20 mouse cellular contexts compared by ENCODE assay signal in genomic region chr17:28261795-28262194, GRCm38 (mm10). TPM values are rescaled to one million over a fixed set of nuclear protein-coding genes. Genes with fewer than 3 reads are reported as not detected.
DNase-seq lines count a peak whose midpoint lies in the region; ATAC-seq and TF ChIP-seq lines count a peak whose summit lies in the region.
"Had no signal": no experiment of that assay in that cellular context is flagged by ENCODE, and none has a peak within 500 bp of the region (broad histone marks: within the 10 kb centered on the region; RNA-seq: fewer than 3 reads in every experiment).

No protein-coding gene starts in this region.

- no peak overlapping the region for H3K4me2 ChIP-seq in heart, embryonic 11.5 days
- no peak overlapping the region for H3K4me2 ChIP-seq in liver, embryonic 14.5 days (ENCODE audit: low read depth)
- no peak overlapping the region for H3K4me2 ChIP-seq in forebrain, postnatal 0 days (ENCODE audit: low read depth)
- H3K4me2 ChIP-seq: forebrain, embryonic 13.5 days; limb, embryonic 13.5 days; lung, embryonic 14.5 days; midbrain, embryonic 12.5 days; neural tube, embryonic 15.5 days had no signal

- no peaks in the 10 kb centered on the region for H3K9me3 ChIP-seq in heart, embryonic 11.5 days (replicated peaks; ENCODE audit: control insufficient read depth, low read length)
- no peaks in the 10 kb centered on the region for H3K9me3 ChIP-seq in liver, embryonic 14.5 days (ENCODE audit: control insufficient read depth, low read length)
- 0 out of 2 replicates have a peak, but pooled peaks cover 6% of the 10 kb centered on the region for H3K9me3 ChIP-seq in forebrain, postnatal 0 days (ENCODE audit: low read length)
- H3K9me3 ChIP-seq: forebrain, embryonic 13.5 days; limb, embryonic 13.5 days; neural tube, embryonic 15.5 days had no signal

- H3K27ac ChIP-seq in heart, embryonic 11.5 days (ENCODE audit: low read depth, low read length) = no peak overlapping the region
- no peak overlapping the region for H3K27ac ChIP-seq in liver, embryonic 14.5 days
- no peak overlapping the region for H3K27ac ChIP-seq in forebrain, postnatal 0 days (ENCODE audit: low read depth, low read length)
- H3K27ac ChIP-seq: forebrain, embryonic 13.5 days; hindbrain, postnatal 0 days; limb, embryonic 13.5 days; midbrain, embryonic 12.5 days; neural tube, embryonic 15.5 days had no signal

- peaks cover 21% of the 10 kb centered on the region for H3K4me1 ChIP-seq in heart, embryonic 11.5 days (ENCODE audit: control insufficient read depth, insufficient read depth, low read length)
- H3K4me1 ChIP-seq in liver, embryonic 14.5 days (replicated peaks; ENCODE audit: control insufficient read depth in 2 of 2, insufficient read depth in 2 of 2, low read length in 1 of 2) = peaks cover 0 to 9% of the 10 kb centered on the region in 2 experiments; a peak in 2 of 4 replicates
- no peaks in the 10 kb centered on the region for H3K4me1 ChIP-seq in forebrain, postnatal 0 days (ENCODE audit: insufficient read depth)

- 32% methylated on average over 11 of the region's 11 CpGs for WGBS in heart, embryonic 11.5 days (ENCODE audit: insufficient replicate concordance)
- 73% methylated on average over 11 of the region's 11 CpGs for WGBS in liver, embryonic 14.5 days (ENCODE audit: insufficient replicate concordance)
- WGBS in forebrain, postnatal 0 days = 84% methylated on average over 11 of the region's 11 CpGs

- no peak for TF ChIP-seq CTCF in liver, embryonic 14.5 days (IDR thresholded peaks at IDR 0.05; ENCODE audit: low read depth)
- no peak for TF ChIP-seq CTCF in forebrain, postnatal 0 days (IDR thresholded peaks at IDR 0.05; ENCODE audit: low read depth)

- no peaks in the 10 kb centered on the region for H3K36me3 ChIP-seq in heart, embryonic 11.5 days (ENCODE audit: control insufficient read depth, insufficient read depth, low read length)
- no peaks in the 10 kb centered on the region for H3K36me3 ChIP-seq in liver, embryonic 14.5 days (replicated peaks; ENCODE audit: control insufficient read depth, insufficient read depth, low read depth)
- H3K36me3 ChIP-seq in forebrain, postnatal 0 days (ENCODE audit: insufficient read depth) = no peaks in the 10 kb centered on the region
- H3K36me3 ChIP-seq: midbrain, embryonic 12.5 days; neural tube, embryonic 15.5 days had no signal

- peak; percentile 96 for DNase-seq in heart, adult 11 months
- DNase-seq in ovary, adult 18-20 months (ENCODE audit: low spot score) = peak; percentile 41
- DNase-seq in ovary, postnatal 14 days (ENCODE audit: low spot score) = no peak
- DNase-seq in liver, embryonic 14.5 days (ENCODE audit: low read depth in 3 of 3, low spot score in 3 of 3) = no peak
- DNase-seq in forebrain, postnatal 0 days = no peak
- DNase-seq in urinary bladder, postnatal 36 days (ENCODE audit: low spot score in 2 of 2) = no peak
- DNase-seq in spleen, adult 18-20 months = no peak
- DNase-seq: adrenal gland, postnatal 10 days; cerebellum, adult 9-10 months; gastrocnemius, postnatal 10 days; kidney, postnatal 36 days; layer of hippocampus, postnatal 36 days; lung, embryonic 14.5 days had no signal

- H3K4me3 ChIP-seq in heart, embryonic 11.5 days (ENCODE audit: low read depth, low read length) = no peak overlapping the region
- no peak overlapping the region for H3K4me3 ChIP-seq in liver, embryonic 14.5 days (ENCODE audit: insufficient read depth in 1 of 2, low read depth in 2 of 2, low read length in 2 of 2)
- no peak overlapping the region for H3K4me3 ChIP-seq in forebrain, postnatal 0 days (ENCODE audit: low read depth, low read length)
- H3K4me3 ChIP-seq: forebrain, embryonic 13.5 days; limb, embryonic 13.5 days; midbrain, embryonic 12.5 days; neural tube, embryonic 15.5 days had no signal

- H3K9ac ChIP-seq in heart, embryonic 11.5 days (ENCODE audit: low read depth, low read length) = no peak overlapping the region
- H3K9ac ChIP-seq in liver, embryonic 14.5 days (replicated peaks) = no peak overlapping the region
- H3K9ac ChIP-seq in forebrain, postnatal 0 days = no peak overlapping the region
- H3K9ac ChIP-seq: forebrain, embryonic 13.5 days; limb, embryonic 13.5 days; lung, embryonic 14.5 days; midbrain, embryonic 12.5 days; neural tube, embryonic 15.5 days had no signal

- H3K27me3 ChIP-seq in heart, embryonic 11.5 days (ENCODE audit: control insufficient read depth, insufficient read depth, low read length) = no peaks in the 10 kb centered on the region
- H3K27me3 ChIP-seq in liver, embryonic 14.5 days (ENCODE audit: control insufficient read depth, insufficient read depth, low read length) = no peaks in the 10 kb centered on the region
- H3K27me3 ChIP-seq in forebrain, postnatal 0 days (ENCODE audit: insufficient read depth, low read length) = no peaks in the 10 kb centered on the region
- H3K27me3 ChIP-seq: forebrain, embryonic 13.5 days; limb, embryonic 13.5 days; midbrain, embryonic 12.5 days; neural tube, embryonic 15.5 days had no signal

- no peak for TF ChIP-seq EP300 in liver, embryonic 14.5 days (IDR thresholded peaks at IDR 0.05; ENCODE audit: low read depth)

- no peak; the same call in 1 of the 2 replicates for ATAC-seq in heart, embryonic 11.5 days (replicated peaks; ENCODE audit: insufficient number of reproducible peaks, low FRiP score, low TSS enrichment)
- peak; percentile 27 for ATAC-seq in liver, embryonic 14.5 days (ENCODE audit: insufficient read depth)
- ATAC-seq in forebrain, postnatal 0 days = no peak
- ATAC-seq: forebrain, embryonic 13.5 days; hindbrain, postnatal 0 days; intestine, embryonic 16.5 days had no signal

RNA-seq across cellular contexts. Expression of gene Ppard, which starts 29.3 kb away (rescaled TPM):
- 1.8 and 2.0 TPM in 2 replicates for polyA plus RNA-seq in heart, embryonic 11.5 days (2014; fragmentation: Nextera tagmentation; extraction: Ambion mirVana)
- 5.6 and 6.5 TPM in 2 replicates for polyA plus RNA-seq in liver, embryonic 14.5 days (2012; rRNA removed)
- 0.76 and 0.92 TPM in 2 replicates for polyA plus RNA-seq in liver, embryonic 14.5 days (2014; fragmentation: Nextera tagmentation; extraction: Ambion mirVana)
- total RNA-seq in forebrain, postnatal 0 days (2014; rRNA removed) = 5.4 and 7.9 TPM in 2 replicates
- polyA plus RNA-seq in forebrain, postnatal 0 days (2015; fragmentation: Nextera tagmentation; extraction: Ambion mirVana) = 0.92 and 1.3 TPM in 2 replicates

RNA-seq across cellular contexts. Expression of gene Fance, which starts 51.5 kb away (rescaled TPM):
- polyA plus RNA-seq in heart, embryonic 11.5 days (2014; fragmentation: Nextera tagmentation; extraction: Ambion mirVana) = 15.3 and 17.3 TPM in 2 replicates
- polyA plus RNA-seq in liver, embryonic 14.5 days (2012; rRNA removed) = 4.5 and 5.5 TPM in 2 replicates
- polyA plus RNA-seq in liver, embryonic 14.5 days (2014; fragmentation: Nextera tagmentation; extraction: Ambion mirVana) = 9.4 and 10.4 TPM in 2 replicates
- 32.5 and 35.2 TPM in 2 replicates for total RNA-seq in forebrain, postnatal 0 days (2014; rRNA removed)
- 31.2 and 31.4 TPM in 2 replicates for polyA plus RNA-seq in forebrain, postnatal 0 days (2015; fragmentation: Nextera tagmentation; extraction: Ambion mirVana)

RNA-seq across cellular contexts. Expression of gene Def6, which starts 54.2 kb away (rescaled TPM):
- 2.6 and 2.8 TPM in 2 replicates for polyA plus RNA-seq in heart, embryonic 11.5 days (2014; fragmentation: Nextera tagmentation; extraction: Ambion mirVana)
- polyA plus RNA-seq in liver, embryonic 14.5 days (2012; rRNA removed) = 6.6 and 10.4 TPM in 2 replicates
- polyA plus RNA-seq in liver, embryonic 14.5 days (2014; fragmentation: Nextera tagmentation; extraction: Ambion mirVana) = 5.5 and 5.7 TPM in 2 replicates
- 5.2 and 6.8 TPM in 2 replicates for total RNA-seq in forebrain, postnatal 0 days (2014; rRNA removed)
- polyA plus RNA-seq in forebrain, postnatal 0 days (2015; fragmentation: Nextera tagmentation; extraction: Ambion mirVana) = 6.8 and 8.5 TPM in 2 replicates

Comparison
In these comparisons a context has a peak if more than half of its experiments do, and no peak if none do; other contexts are left out.
1. DNase-seq: peak in heart, adult 11 months (single experiment) and ovary, adult 18-20 months (single experiment); none in ovary, postnatal 14 days (single experiment), liver, embryonic 14.5 days (0 of 3), forebrain, postnatal 0 days (single experiment), urinary bladder, postnatal 36 days (0 of 2) and spleen, adult 18-20 months (0 of 2).